Mouse (Mus musculus) hindbrain, embryonic 10.5 days (tissue): Measurements from ENCODE around the gene Ankrd33b. TPM values are rescaled to one million over a fixed set of nuclear protein-coding genes. Genes with fewer than 3 reads are reported as not detected.

Experiments used
- DNase-seq: peaks from one replicate; pipeline ENCODE4 v3.0.0-alpha.2; 2017; ENCODE audit warnings: low spot score
- H3K27ac ChIP-seq: fragments of 300-500 bp; sonication (generic); 2 replicates; pipeline ENCODE4 v1.5.1; 2016; ENCODE audit warnings: mild to moderate bottlenecking, moderate library complexity
- H3K27me3 ChIP-seq: fragments of 300-500 bp; sonication (generic); 2 replicates; pipeline ENCODE4 v1.6.1; 2016; ENCODE audit warnings: mild to moderate bottlenecking; ENCODE audit not compliant: poor library complexity, insufficient read depth, severe bottlenecking
- H3K36me3 ChIP-seq: fragments of 300-500 bp; sonication (generic); 2 replicates; pipeline ENCODE4 v1.6.1; 2016; ENCODE audit warnings: mild to moderate bottlenecking, moderate library complexity
- H3K4me1 ChIP-seq: fragments of 300-500 bp; sonication (generic); replicated peaks from 2 replicates; pipeline ENCODE4 v1.6.1; 2016; ENCODE audit warnings: mild to moderate bottlenecking
- H3K4me3 ChIP-seq: fragments of 300-500 bp; sonication (generic); 2 replicates; pipeline ENCODE4 v1.5.1; 2016; ENCODE audit warnings: mild to moderate bottlenecking, moderate library complexity
- H3K9me3 ChIP-seq: fragments of 300-500 bp; sonication (generic); 2 replicates; pipeline ENCODE4 v1.6.1; 2016; ENCODE audit warnings: mild to moderate bottlenecking, moderate library complexity
- WGBS: fragments of 180-500 bp; shearing (Covaris S2); methylation state at CpG from one replicate; pipeline ENCODE4 v1.1.7; 2016; 5-methylcytosine and 5-hydroxymethylcytosine counted together
- polyA plus RNA-seq: library from polyadenylated mRNA; unstranded; fragments of >200 nt; fragmentation: Nextera tagmentation; extraction: Ambion mirVana; gene quantifications from 2 replicates; pipeline ENCODE4 v1.2.1, GENCODE M21; 2016

Gene Ankrd33b
- polyA plus RNA-seq, 1 experiment from 2014 or later, result 0.39 TPM

GRCm38 (mm10) chr15:31325660-31326354 is 41.7 kb downstream of the Ankrd33b start:
- no peak for DNase-seq
- Histone ChIP-seq H3K9me3 (no peaks in the 10 kb centered on the region), H3K36me3 (no peaks in the 10 kb centered on the region), H3K27me3 (no peaks in the 10 kb centered on the region), H3K4me1 (peaks cover 20% of the 10 kb centered on the region), H3K27ac (no peak overlapping the region), H3K4me3 (no peak overlapping the region)
- 91% methylated on average over 12 of the region's 12 CpGs for WGBS

- 85% methylated on average over 13 of the region's 13 CpGs for WGBS
- Histone ChIP-seq H3K27ac (no peak overlapping the region), H3K27me3 (no peaks in the 10 kb centered on the region), H3K4me1 (peaks cover 18% of the 10 kb centered on the region), H3K4me3 (no peak overlapping the region), H3K36me3 (no peaks in the 10 kb centered on the region), H3K9me3 (no peaks in the 10 kb centered on the region)
- no peak for DNase-seq
These were observed 43.0 kb downstream of the Ankrd33b start for GRCm38 (mm10) chr15:31324551-31324950.

GRCm38 (mm10) chr15:31323684-31324083 is 43.8 kb downstream of the Ankrd33b start:
- Histone ChIP-seq H3K27ac (no peak overlapping the region), H3K9me3 (no peaks in the 10 kb centered on the region), H3K4me1 (peaks cover 20% of the 10 kb centered on the region), H3K27me3 (no peaks in the 10 kb centered on the region), H3K4me3 (no peak overlapping the region), H3K36me3 (no peaks in the 10 kb centered on the region)
- no peak for DNase-seq
- 78% methylated on average over 4 of the region's 4 CpGs for WGBS

GRCm38 (mm10) chr15:31320598-31321377 is 46.7 kb downstream of the Ankrd33b start:
- Histone ChIP-seq H3K27ac (no peak overlapping the region), H3K4me1 (peaks cover 26% of the 10 kb centered on the region), H3K4me3 (no peak overlapping the region), H3K27me3 (no peaks in the 10 kb centered on the region), H3K9me3 (peaks cover 5% of the 10 kb centered on the region; the same call in 1 of the 2 replicates), H3K36me3 (no peaks in the 10 kb centered on the region)
- no peak for DNase-seq
- 72% methylated on average over 12 of the region's 12 CpGs for WGBS

- peak; percentile 25 for DNase-seq
- Histone ChIP-seq H3K4me3 (no peak overlapping the region), H3K36me3 (no peaks in the 10 kb centered on the region), H3K27ac (peak overlapping the region; percentile 71), H3K4me1 (peaks cover 26% of the 10 kb centered on the region), H3K27me3 (no peaks in the 10 kb centered on the region), H3K9me3 (peaks cover 5% of the 10 kb centered on the region; the same call in 1 of the 2 replicates)
- 45% methylated on average over 4 of the region's 4 CpGs for WGBS
These were observed 48.5 kb downstream of the Ankrd33b start for GRCm38 (mm10) chr15:31319046-31319445.

GRCm38 (mm10) chr15:31318158-31318955 is 49.2 kb downstream of the Ankrd33b start:
- H3K27ac ChIP-seq, result peak overlapping the region; percentile 71
- no peaks in the 10 kb centered on the region for H3K27me3 ChIP-seq
- peaks cover 26% of the 10 kb centered on the region for H3K4me1 ChIP-seq
- no peaks in the 10 kb centered on the region for H3K36me3 ChIP-seq
- H3K4me3 ChIP-seq, result no peak overlapping the region
- no peak for DNase-seq
- H3K9me3 ChIP-seq, result peaks cover 5% of the 10 kb centered on the region; the same call in 1 of the 2 replicates
- 42% methylated on average over 6 of the region's 6 CpGs for WGBS

- Histone ChIP-seq H3K4me3 (no peak overlapping the region), H3K27ac (peak overlapping the region; percentile 24; the same call in 1 of the 2 replicates), H3K27me3 (no peaks in the 10 kb centered on the region), H3K4me1 (peaks cover 26% of the 10 kb centered on the region), H3K36me3 (no peaks in the 10 kb centered on the region), H3K9me3 (peaks cover 5% of the 10 kb centered on the region; the same call in 1 of the 2 replicates)
- 93% methylated on average over 3 of the region's 3 CpGs for WGBS
- DNase-seq, result no peak
These were observed 50.3 kb downstream of the Ankrd33b start for GRCm38 (mm10) chr15:31317056-31317805.

- WGBS, result 6% methylated on average over 5 of the region's 5 CpGs
- Histone ChIP-seq H3K27me3 (no peaks in the 10 kb centered on the region), H3K27ac (no peak overlapping the region), H3K4me1 (peaks cover 26% of the 10 kb centered on the region), H3K36me3 (no peaks in the 10 kb centered on the region), H3K9me3 (peaks cover 5% of the 10 kb centered on the region; the same call in 1 of the 2 replicates), H3K4me3 (no peak overlapping the region)
- DNase-seq, result peak; percentile 83
These were observed 51.8 kb downstream of the Ankrd33b start for GRCm38 (mm10) chr15:31315630-31316231.

- WGBS, result 81% methylated on average over 2 of the region's 2 CpGs
- Histone ChIP-seq H3K36me3 (no peaks in the 10 kb centered on the region), H3K4me1 (no peaks in the 10 kb centered on the region), H3K4me3 (no peak overlapping the region), H3K27ac (no peak overlapping the region), H3K27me3 (no peaks in the 10 kb centered on the region), H3K9me3 (peaks cover 1% of the 10 kb centered on the region; the same call in 1 of the 2 replicates)
- no peak for DNase-seq
These were observed 55.5 kb downstream of the Ankrd33b start for GRCm38 (mm10) chr15:31312001-31312400.

- no peaks in the 10 kb centered on the region for H3K9me3 ChIP-seq
- H3K36me3 ChIP-seq, result no peaks in the 10 kb centered on the region
- H3K27me3 ChIP-seq, result no peaks in the 10 kb centered on the region
- no peak overlapping the region for H3K4me3 ChIP-seq
- DNase-seq, result no peak
- no peaks in the 10 kb centered on the region for H3K4me1 ChIP-seq
- 72% methylated on average over 15 of the region's 15 CpGs for WGBS
- H3K27ac ChIP-seq, result no peak overlapping the region
These were observed 58.0 kb downstream of the Ankrd33b start for GRCm38 (mm10) chr15:31309526-31309925.

GRCm38 (mm10) chr15:31306726-31307125 is 60.8 kb downstream of the Ankrd33b start:
- no peak overlapping the region for H3K4me3 ChIP-seq
- no peaks in the 10 kb centered on the region for H3K27me3 ChIP-seq
- H3K36me3 ChIP-seq, result no peaks in the 10 kb centered on the region
- no peaks in the 10 kb centered on the region for H3K4me1 ChIP-seq
- WGBS, result 63% methylated on average over 4 of the region's 4 CpGs
- no peak for DNase-seq
- no peaks in the 10 kb centered on the region for H3K9me3 ChIP-seq
- no peak overlapping the region for H3K27ac ChIP-seq

- Histone ChIP-seq H3K27ac (no peak overlapping the region), H3K4me3 (no peak overlapping the region), H3K27me3 (no peaks in the 10 kb centered on the region), H3K9me3 (no peaks in the 10 kb centered on the region), H3K4me1 (no peaks in the 10 kb centered on the region), H3K36me3 (no peaks in the 10 kb centered on the region)
- DNase-seq, result no peak
- WGBS, result 46% methylated on average over 6 of the region's 6 CpGs
These were observed 62.3 kb downstream of the Ankrd33b start for GRCm38 (mm10) chr15:31305181-31305580.
